Mouse (Mus musculus) spleen, adult 2 months (tissue): ENCODE results near the gene Arhgef2.

Source experiments
- CTCF ChIP-seq: fragments of 200-500 bp; IDR thresholded peaks from 2 replicates; pipeline ENCODE4 v1.5.1; 2011; ENCODE audit warnings: mild to moderate bottlenecking, inconsistent platforms; ENCODE audit not compliant: insufficient read depth, insufficient read length, insufficient replicate concordance; ENCODE audit errors: extremely low read depth
- POLR2A ChIP-seq: fragments of 200-500 bp; IDR thresholded peaks from 2 replicates; pipeline ENCODE4 v1.6.1; 2011; ENCODE audit warnings: low read depth, low read length, inconsistent platforms

DNA sequence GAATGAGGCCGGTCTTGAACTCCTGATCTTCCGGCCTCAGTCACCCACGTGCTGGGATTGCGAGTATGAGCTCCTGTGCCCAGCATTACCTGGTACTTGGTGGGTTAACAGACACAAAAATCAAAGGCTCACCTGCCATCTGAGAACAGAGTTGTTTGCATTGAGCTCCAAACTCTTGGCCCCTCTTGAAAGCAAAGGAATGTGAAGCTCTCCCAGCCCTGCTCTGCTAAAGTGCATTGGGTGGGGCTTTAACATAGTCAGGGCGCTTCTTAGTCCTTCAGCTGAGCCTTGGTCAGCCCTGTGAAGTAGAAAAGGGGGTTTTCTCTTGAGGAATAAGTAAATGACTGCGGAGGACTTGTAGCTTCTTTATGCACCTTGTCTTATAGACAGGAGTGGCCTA is 20.0 kb upstream of the Arhgef2 start:
- no peak for TF ChIP-seq POLR2A
- TF ChIP-seq CTCF = no peak
